Mouse (Mus musculus) c-Kit-positive CD71-positive TER-119-negative erythroid progenitor cells, embryonic 14.5 days (primary cell): ENCODE results near the gene Smim24.

Experiments used
- DNase-seq: peaks from one replicate; pipeline ENCODE4 v3.0.0-alpha.2; 2013; ENCODE audit warnings: low read depth

The Smim24 gene

DNA sequence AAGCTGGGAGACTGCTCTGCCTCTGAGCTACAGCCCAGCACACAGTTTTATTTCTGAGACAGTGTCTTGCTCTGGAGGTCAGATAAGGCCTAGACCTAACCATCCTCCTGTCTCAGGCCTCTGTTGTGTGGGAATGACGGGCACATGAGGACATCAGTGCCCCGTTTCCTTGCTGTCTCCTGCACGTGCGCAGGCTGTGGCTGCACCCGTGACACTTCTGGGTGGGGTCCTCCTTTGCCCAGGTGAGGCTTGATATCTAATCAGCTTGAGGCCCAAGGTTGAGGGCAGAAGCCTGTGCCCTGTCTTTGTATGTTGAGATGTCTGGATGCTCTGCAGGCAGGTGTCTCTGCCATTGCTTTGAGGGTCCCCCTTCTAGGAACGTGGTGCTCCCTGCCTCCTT, 581 bp upstream of the Smim24 start:
- DNase-seq: no peak

- no peak for DNase-seq
Observed at GRCm38 (mm10) chr10:81393456-81394063, 709 bp downstream of the Smim24 start.

DNA sequence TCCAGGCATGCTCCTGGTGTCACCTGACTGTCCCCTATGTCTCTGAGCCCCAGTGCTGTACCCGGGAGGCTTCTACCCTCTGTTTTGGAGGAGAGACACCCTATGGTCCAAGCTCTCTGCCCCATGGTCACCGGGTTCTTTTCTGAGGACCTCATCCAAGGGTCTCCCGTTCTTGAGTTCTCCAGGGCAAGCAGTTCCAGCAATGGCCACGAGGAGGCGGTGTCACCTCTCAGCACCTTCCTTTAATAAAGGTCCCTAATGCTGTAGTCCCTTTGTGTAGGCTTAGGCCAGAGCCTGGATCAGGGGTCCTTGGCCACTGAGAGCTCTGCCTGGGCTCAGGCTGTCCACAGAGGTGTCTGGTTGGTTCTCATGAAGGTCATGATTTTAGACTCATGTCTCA, 2.3 kb downstream of the Smim24 start:
- no peak for DNase-seq

- DNase-seq: no peak
Observed at GRCm38 (mm10) chr10:81395865-81396264, 3.0 kb downstream of the Smim24 start.

DNA sequence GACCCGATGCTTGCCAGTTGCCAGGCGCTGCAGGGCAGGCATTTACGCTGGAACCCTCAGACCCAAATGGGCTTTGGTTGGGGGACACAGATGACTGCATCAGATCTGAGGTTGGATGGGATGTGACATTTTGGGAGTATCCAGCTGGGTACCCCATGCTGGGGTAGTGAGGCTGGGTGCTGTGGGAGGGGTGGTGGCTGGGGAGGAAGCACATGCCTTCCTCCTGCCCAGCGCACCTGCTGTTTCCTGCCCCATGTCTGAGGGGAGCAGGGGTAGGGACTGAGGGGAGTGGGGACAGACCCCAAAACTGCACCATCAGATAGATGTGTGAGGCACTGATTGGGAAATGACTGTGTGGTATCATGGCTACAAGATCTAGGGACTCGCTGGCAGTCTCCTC, 3.9 kb downstream of the Smim24 start:
- no peak for DNase-seq

DNA sequence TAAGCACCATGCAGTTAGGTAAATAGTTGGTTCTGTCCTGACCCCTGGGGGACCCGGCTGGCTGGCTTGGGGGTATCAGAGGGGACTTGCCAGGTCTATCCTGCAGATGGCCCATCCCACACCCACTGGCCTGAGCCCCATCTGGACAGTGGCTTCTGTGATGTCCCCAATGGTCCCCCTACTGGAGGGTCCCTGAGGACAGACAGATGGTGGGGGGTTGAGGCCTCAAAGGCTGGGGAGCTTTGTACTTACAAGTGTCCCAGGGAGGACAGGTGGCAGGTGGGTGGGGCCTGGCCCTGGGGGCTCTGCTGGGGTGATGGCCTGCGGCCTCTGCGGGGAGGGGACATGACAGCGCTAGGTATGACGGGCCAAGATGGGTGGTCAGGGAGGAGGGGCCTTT, 6.4 kb downstream of the Smim24 start:
- no peak for DNase-seq

DNA sequence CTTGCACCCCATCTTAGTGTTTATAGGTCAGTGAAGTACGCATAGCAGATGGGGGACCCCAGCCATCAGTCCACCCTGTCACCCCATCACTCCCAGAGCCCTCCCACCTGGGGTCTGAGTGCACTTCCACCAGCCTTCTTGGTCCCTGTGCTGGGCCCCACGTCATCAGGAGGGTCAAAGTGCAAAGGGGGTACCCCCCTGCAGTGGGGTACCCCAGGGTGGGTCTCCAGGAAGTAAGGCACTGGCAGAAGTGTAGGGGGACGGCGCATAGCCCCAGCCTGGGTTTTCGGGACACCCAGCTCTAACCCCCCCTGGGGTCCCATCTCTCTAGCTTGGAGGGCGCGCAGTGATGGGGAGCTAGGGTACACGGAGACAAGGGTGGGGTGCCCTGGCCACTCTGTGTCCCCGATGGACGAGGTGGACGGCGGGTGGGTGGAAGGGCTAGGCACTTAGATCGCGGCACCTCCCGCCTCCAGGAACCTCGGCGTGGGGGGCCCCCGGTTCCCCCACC, 7.0 kb downstream of the Smim24 start:
- DNase-seq: no peak

- no peak for DNase-seq
Observed at GRCm38 (mm10) chr10:81400371-81401204, 7.7 kb downstream of the Smim24 start.

- no peak for DNase-seq
Observed at GRCm38 (mm10) chr10:81401205-81401520, 8.3 kb downstream of the Smim24 start.

- peak; percentile 69 for DNase-seq
Observed at GRCm38 (mm10) chr10:81401521-81402226, 8.8 kb downstream of the Smim24 start.

- DNase-seq: no peak
Observed at GRCm38 (mm10) chr10:81402227-81402765, 9.4 kb downstream of the Smim24 start.

- no peak for DNase-seq
Observed at GRCm38 (mm10) chr10:81403511-81403910, 10.7 kb downstream of the Smim24 start.

DNA sequence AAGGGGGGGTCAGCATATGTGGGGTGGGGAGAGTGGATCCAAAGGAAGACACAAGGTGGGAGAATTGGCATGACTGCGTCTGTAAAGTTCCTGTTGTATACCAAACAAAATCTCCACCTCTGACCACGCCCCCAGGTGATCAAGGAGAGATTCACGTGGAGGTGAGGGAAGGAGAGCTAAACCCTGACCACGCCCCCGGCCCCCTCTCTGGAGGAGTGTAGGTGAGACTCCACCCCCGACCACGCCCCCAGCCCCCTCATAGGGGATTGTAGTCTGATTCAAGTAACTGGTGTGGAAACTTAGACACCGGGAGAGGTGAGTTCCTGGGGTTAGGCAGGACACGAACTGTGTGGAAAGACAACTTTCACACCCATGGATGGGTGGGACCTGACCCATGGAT, 11.2 kb downstream of the Smim24 start:
- no peak for DNase-seq

- DNase-seq: no peak
Observed at GRCm38 (mm10) chr10:81404720-81405119, 11.9 kb downstream of the Smim24 start.

GRCm38 (mm10) chr10:81405588-81406201, 12.8 kb downstream of the Smim24 start:
- no peak for DNase-seq

GRCm38 (mm10) chr10:81406504-81407440, 13.9 kb downstream of the Smim24 start:
- DNase-seq: no peak

- DNase-seq: peak; percentile 58
Observed at GRCm38 (mm10) chr10:81407539-81408423, 14.9 kb downstream of the Smim24 start.

- DNase-seq: no peak
Observed at GRCm38 (mm10) chr10:81408424-81408729, 15.5 kb downstream of the Smim24 start.

GRCm38 (mm10) chr10:81408871-81409291, 16.0 kb downstream of the Smim24 start:
- DNase-seq: peak; percentile 76

- DNase-seq: no peak
Observed at GRCm38 (mm10) chr10:81409330-81409729, 16.5 kb downstream of the Smim24 start.
